Mouse (Mus musculus) thymus, adult 2 months (tissue): ENCODE results near the gene Cactin.

Experiments
- CTCF ChIP-seq: fragments of 200-500 bp; IDR thresholded peaks from 2 replicates; pipeline ENCODE4 v1.5.1; 2012; ENCODE audit warnings: mild to moderate bottlenecking, control low read depth, low read length, moderate library complexity, borderline replicate concordance; ENCODE audit not compliant: control insufficient read depth, poor library complexity, insufficient read depth; ENCODE audit errors: extremely low read depth
- POLR2A ChIP-seq: fragments of 200-500 bp; IDR thresholded peaks from 2 replicates; pipeline ENCODE4 v1.6.1; 2012; ENCODE audit warnings: mild to moderate bottlenecking, low read length, control low read depth, moderate library complexity; ENCODE audit not compliant: control insufficient read depth, poor library complexity, insufficient read depth; ENCODE audit errors: extremely low read depth

- TF ChIP-seq CTCF (no peak), POLR2A (no peak)
These were observed 43.2 kb upstream of the Cactin start for GRCm38 (mm10) chr10:81277676-81278075.
